Mouse (Mus musculus) c-Kit-positive CD71-positive TER-119-negative erythroid progenitor cells, embryonic 14.5 days (primary cell): Measurements from ENCODE around the gene Fry.

Experiments
- DNase-seq: peaks from one replicate; pipeline ENCODE4 v3.0.0-alpha.2; 2013; ENCODE audit warnings: low read depth

Gene Fry

GRCm38 (mm10) chr5:150173869-150174268, 55.4 kb downstream of the Fry start:
- no peak for DNase-seq

GRCm38 (mm10) chr5:150174950-150175349, 56.5 kb downstream of the Fry start:
- DNase-seq, result no peak

- no peak for DNase-seq
These were observed 58.0 kb downstream of the Fry start for GRCm38 (mm10) chr5:150176251-150177015.

- DNase-seq, result no peak
These were observed 59.3 kb downstream of the Fry start for GRCm38 (mm10) chr5:150177757-150178156.

GRCm38 (mm10) chr5:150178194-150178801, 59.9 kb downstream of the Fry start:
- DNase-seq, result no peak

GRCm38 (mm10) chr5:150180985-150181607, 62.7 kb downstream of the Fry start:
- DNase-seq, result no peak

GRCm38 (mm10) chr5:150184959-150185358, 66.5 kb downstream of the Fry start:
- DNase-seq, result no peak

- no peak for DNase-seq
These were observed 67.7 kb downstream of the Fry start for GRCm38 (mm10) chr5:150186121-150186520.

GRCm38 (mm10) chr5:150186676-150187075, 68.2 kb downstream of the Fry start:
- no peak for DNase-seq

GRCm38 (mm10) chr5:150188031-150188430, 69.6 kb downstream of the Fry start:
- no peak for DNase-seq

GRCm38 (mm10) chr5:150190454-150191358, 72.3 kb downstream of the Fry start:
- no peak for DNase-seq

GRCm38 (mm10) chr5:150195514-150196210, 77.2 kb downstream of the Fry start:
- no peak for DNase-seq

- peak; percentile 48 for DNase-seq
These were observed 77.8 kb downstream of the Fry start for GRCm38 (mm10) chr5:150196211-150196585.

GRCm38 (mm10) chr5:150196881-150197311, 78.5 kb downstream of the Fry start:
- no peak for DNase-seq

- DNase-seq, result no peak
These were observed 88.3 kb downstream of the Fry start for GRCm38 (mm10) chr5:150206749-150207148.

GRCm38 (mm10) chr5:150207596-150207995, 89.2 kb downstream of the Fry start:
- DNase-seq, result no peak

- DNase-seq, result no peak
These were observed 89.6 kb downstream of the Fry start for GRCm38 (mm10) chr5:150208009-150208408.

- no peak for DNase-seq
These were observed 95.6 kb downstream of the Fry start for GRCm38 (mm10) chr5:150214081-150214480.

GRCm38 (mm10) chr5:150216066-150216465, 97.6 kb downstream of the Fry start:
- no peak for DNase-seq

- DNase-seq, result no peak
These were observed 101.0 kb downstream of the Fry start for GRCm38 (mm10) chr5:150219457-150219856.

- peak; percentile 33 for DNase-seq
These were observed 101.9 kb downstream of the Fry start for GRCm38 (mm10) chr5:150220333-150220732.

- no peak for DNase-seq
These were observed 103.4 kb downstream of the Fry start for GRCm38 (mm10) chr5:150221806-150222205.
